In genomic region chr6:115852446-115853090, GRCm38 (mm10) we compare ENCODE assay signal across 8 mouse cellular contexts. TPM values are rescaled to one million over a fixed set of nuclear protein-coding genes. Genes with fewer than 3 reads are reported as not detected.
DNase-seq lines count a peak whose midpoint lies in the region; ATAC-seq and TF ChIP-seq lines count a peak whose summit lies in the region.

No protein-coding gene starts in this region.

- no peak for DNase-seq in heart, postnatal 0 days (ENCODE audit: low spot score)
- DNase-seq in heart, postnatal 14 days: no peak
- peak; percentile 45 for DNase-seq in G1E (ENCODE audit: low spot score)
- DNase-seq in layer of hippocampus, adult 9-11 months: no peak
- no peak for DNase-seq in ovary, postnatal 10 days (ENCODE audit: low spot score)
- DNase-seq in yolk sac, embryonic 10.5 days (ENCODE audit: low spot score): no peak

- peaks cover 16% of the 10 kb centered on the region; the same call in 1 of the 2 replicates for H3K4me1 ChIP-seq in heart, postnatal 0 days (ENCODE audit: control insufficient read depth, insufficient read depth)
- H3K4me1 ChIP-seq in G1E (ENCODE audit: insufficient read depth, low read depth, low read length): peaks cover 25% of the 10 kb centered on the region
- H3K4me1 ChIP-seq in forebrain, embryonic 15.5 days: peaks cover 29% of the 10 kb centered on the region
- peaks cover 22% of the 10 kb centered on the region for H3K4me1 ChIP-seq in liver, embryonic 16.5 days (ENCODE audit: control insufficient read depth, low read depth, low read length)

- TF ChIP-seq CTCF in heart, postnatal 0 days (IDR thresholded peaks at IDR 0.05; ENCODE audit: low read depth): no peak
- TF ChIP-seq CTCF in G1E (IDR thresholded peaks at IDR 0.05; ENCODE audit: low read depth, low read length): no peak

- peak overlapping the region; percentile 69 for H3K4me2 ChIP-seq in heart, postnatal 0 days (ENCODE audit: low read depth, low read length)
- H3K4me2 ChIP-seq in forebrain, embryonic 15.5 days (replicated peaks): peak overlapping the region; percentile 76
- peak overlapping the region; percentile 73 for H3K4me2 ChIP-seq in liver, embryonic 16.5 days (ENCODE audit: low read depth, low read length)

- H3K36me3 ChIP-seq in heart, postnatal 0 days (replicated peaks; ENCODE audit: control insufficient read depth, insufficient read depth, low read length): peaks cover 8% of the 10 kb centered on the region; the same call in 1 of the 2 replicates
- H3K36me3 ChIP-seq in G1E (replicated peaks): peaks cover 31% of the 10 kb centered on the region
- peaks cover 11% of the 10 kb centered on the region for H3K36me3 ChIP-seq in forebrain, embryonic 15.5 days
- peaks cover 9% of the 10 kb centered on the region for H3K36me3 ChIP-seq in liver, embryonic 16.5 days (ENCODE audit: control insufficient read depth, insufficient read depth)

- WGBS in heart, postnatal 0 days: 6% methylated on average over 20 of the region's 20 CpGs
- 5% methylated on average over 20 of the region's 20 CpGs for WGBS in forebrain, embryonic 15.5 days
- whole genome bisulfite sequencing in liver, embryonic 16.5 days (ENCODE audit: insufficient replicate concordance): 2% methylated on average over 20 of the region's 20 CpGs

- H3K9ac ChIP-seq in heart, postnatal 0 days (replicated peaks; ENCODE audit: low read depth, low read length): peak overlapping the region; percentile 11
- peak overlapping the region; percentile 55 for H3K9ac ChIP-seq in forebrain, embryonic 15.5 days (replicated peaks)
- peak overlapping the region; percentile 79 for H3K9ac ChIP-seq in liver, embryonic 16.5 days (ENCODE audit: low read depth, low read length)

- no peaks in the 10 kb centered on the region for H3K27me3 ChIP-seq in heart, postnatal 0 days (ENCODE audit: control insufficient read depth, insufficient read depth, low read length)
- H3K27me3 ChIP-seq in G1E (ENCODE audit: insufficient read depth, low read length): no peaks in the 10 kb centered on the region
- no peaks in the 10 kb centered on the region for H3K27me3 ChIP-seq in forebrain, embryonic 15.5 days
- H3K27me3 ChIP-seq in liver, embryonic 16.5 days (ENCODE audit: control insufficient read depth, insufficient read depth, low read depth, low read length): no peaks in the 10 kb centered on the region

- H3K4me3 ChIP-seq in heart, postnatal 0 days (ENCODE audit: low read depth, low read length): peak overlapping the region; percentile 57
- H3K4me3 ChIP-seq in G1E (ENCODE audit: low read depth, low read length): peak overlapping the region; percentile 76
- H3K4me3 ChIP-seq in forebrain, embryonic 15.5 days: peak overlapping the region; percentile 52
- H3K4me3 ChIP-seq in liver, embryonic 16.5 days (ENCODE audit: low read depth, low read length): peak overlapping the region; percentile 80

- no peaks in the 10 kb centered on the region for H3K9me3 ChIP-seq in heart, postnatal 0 days (replicated peaks; ENCODE audit: control insufficient read depth, low read length)
- H3K9me3 ChIP-seq in G1E (replicated peaks): no peaks in the 10 kb centered on the region
- H3K9me3 ChIP-seq in forebrain, embryonic 15.5 days: no peaks in the 10 kb centered on the region
- no peaks in the 10 kb centered on the region for H3K9me3 ChIP-seq in liver, embryonic 16.5 days (replicated peaks; ENCODE audit: control insufficient read depth, low read length)

- ATAC-seq in heart, postnatal 0 days (ENCODE audit: insufficient read depth, low read depth): no peak; the same call in 1 of the 2 replicates
- ATAC-seq in G1E (ENCODE audit: extremely low read depth, insufficient number of reproducible peaks, low FRiP score, poor library complexity, severe bottlenecking): no peak
- no peak for ATAC-seq in forebrain, embryonic 15.5 days (replicated peaks)
- no peak; the same call in 1 of the 2 replicates for ATAC-seq in liver, embryonic 16.5 days (ENCODE audit: low read depth)

- intact Hi-C loops in heart, postnatal 14 days (cut with DNase I): loop anchor here (5.0 kb wide), 2 partner anchors 105 to 140 kb away; no protein-coding TSS in a partner anchor

- 0 out of 2 replicates have a peak, but pooled peaks have one; percentile 55 for TF ChIP-seq EP300 in heart, postnatal 0 days (IDR thresholded peaks at IDR 0.05; ENCODE audit: low read depth)

- peak overlapping the region; percentile 73 for H3K27ac ChIP-seq in heart, postnatal 0 days (ENCODE audit: low read depth)
- H3K27ac ChIP-seq in forebrain, embryonic 15.5 days (replicated peaks): peak overlapping the region; percentile 89
- peak overlapping the region; percentile 95 for H3K27ac ChIP-seq in liver, embryonic 16.5 days (ENCODE audit: low read length)

RNA-seq across cellular contexts. Expression of gene Mbd4, which starts 0.6 kb away (rescaled TPM):
- total RNA-seq in heart, postnatal 0 days (2014; rRNA removed; ENCODE audit: low replicate concordance): 1.2 and 1.5 TPM in 2 replicates
- polyA plus RNA-seq in heart, postnatal 0 days (2015; fragmentation: Nextera tagmentation; extraction: Ambion mirVana): 3.4 and 4.8 TPM in 2 replicates
- total RNA-seq in heart, postnatal 14 days (2021): 1 to 10 TPM; 1.7 to 2.1 TPM
- total RNA-seq in G1E (2014; fragmentation: Nextera tagmentation): 16.0 and 20.1 TPM in 2 replicates
- total RNA-seq in G1E (2017): 20.8 and 25.8 TPM in 2 replicates
- 1.6 and 1.7 TPM in 2 replicates for polyA plus RNA-seq in G1E (2012)
- polyA plus RNA-seq in forebrain, embryonic 15.5 days (2015; fragmentation: Nextera tagmentation; extraction: Ambion mirVana): 15.5 and 16.3 TPM in 2 replicates
- 8.5 and 9.3 TPM in 2 replicates for polyA plus RNA-seq in liver, embryonic 16.5 days (2015; fragmentation: Nextera tagmentation; extraction: Ambion mirVana)

RNA-seq across cellular contexts. Expression of gene Ift122, which starts 0.7 kb away (rescaled TPM):
- total RNA-seq in heart, postnatal 0 days (2014; rRNA removed; ENCODE audit: low replicate concordance): 17.8 and 25.8 TPM in 2 replicates
- 13.3 and 13.5 TPM in 2 replicates for polyA plus RNA-seq in heart, postnatal 0 days (2015; fragmentation: Nextera tagmentation; extraction: Ambion mirVana)
- 10 to 100 TPM; 13.2 to 18.6 TPM for total RNA-seq in heart, postnatal 14 days (2021)
- total RNA-seq in G1E (2014; fragmentation: Nextera tagmentation) (4.7 and 4.9 TPM in 2 replicates), G1E (2017) (5.1 and 5.3 TPM in 2 replicates)
- polyA plus RNA-seq in G1E (2012): 0.42 and 0.65 TPM in 2 replicates
- 28.2 and 29.4 TPM in 2 replicates for polyA plus RNA-seq in forebrain, embryonic 15.5 days (2015; fragmentation: Nextera tagmentation; extraction: Ambion mirVana)
- 2.1 and 2.7 TPM in 2 replicates for polyA plus RNA-seq in liver, embryonic 16.5 days (2015; fragmentation: Nextera tagmentation; extraction: Ambion mirVana)

RNA-seq across cellular contexts. Expression of gene Efcab12, which starts 14.4 kb away (rescaled TPM):
- 1.5 TPM in 1 of 2 replicates, not detected in the other for total RNA-seq in heart, postnatal 0 days (2014; rRNA removed; ENCODE audit: low replicate concordance)
- polyA plus RNA-seq in heart, postnatal 0 days (2015; fragmentation: Nextera tagmentation; extraction: Ambion mirVana): 0.29 and 0.30 TPM in 2 replicates
- under 1 TPM; 0.56 to 0.76 TPM for total RNA-seq in heart, postnatal 14 days (2021)
- total RNA-seq in G1E (2014; fragmentation: Nextera tagmentation) (0.90 TPM in 1 of 2 replicates, not detected in the other), G1E (2017) (0.06 and 0.27 TPM in 2 replicates)
- polyA plus RNA-seq in G1E (2012): not detected in 2 replicates
- polyA plus RNA-seq in forebrain, embryonic 15.5 days (2015; fragmentation: Nextera tagmentation; extraction: Ambion mirVana): 1.8 and 2.0 TPM in 2 replicates
- 0.08 TPM in 1 of 2 replicates, not detected in the other for polyA plus RNA-seq in liver, embryonic 16.5 days (2015; fragmentation: Nextera tagmentation; extraction: Ambion mirVana)

RNA-seq across cellular contexts. Expression of gene Rpl32, which starts 44.0 kb away (rescaled TPM):
- 1,019 and 1,034 TPM in 2 replicates for total RNA-seq in heart, postnatal 0 days (2014; rRNA removed; ENCODE audit: low replicate concordance)
- polyA plus RNA-seq in heart, postnatal 0 days (2015; fragmentation: Nextera tagmentation; extraction: Ambion mirVana): 1,074 and 1,115 TPM in 2 replicates
- 100 to 1,000 TPM; 618 to 675 TPM for total RNA-seq in heart, postnatal 14 days (2021)
- total RNA-seq in G1E (2014; fragmentation: Nextera tagmentation): 3,038 and 3,130 TPM in 2 replicates
- 5,749 and 6,102 TPM in 2 replicates for total RNA-seq in G1E (2017)
- 432 and 478 TPM in 2 replicates for polyA plus RNA-seq in G1E (2012)
- polyA plus RNA-seq in forebrain, embryonic 15.5 days (2015; fragmentation: Nextera tagmentation; extraction: Ambion mirVana): 1,339 and 1,342 TPM in 2 replicates
- 967 and 1,136 TPM in 2 replicates for polyA plus RNA-seq in liver, embryonic 16.5 days (2015; fragmentation: Nextera tagmentation; extraction: Ambion mirVana)

Comparison
In these comparisons a context has a peak if more than half of its experiments do, and no peak if none do; other contexts are left out.
1. H3K9ac ChIP-seq: peak in every context shown above with its lines; median percentile 79 in liver, embryonic 16.5 days; 55 in forebrain, embryonic 15.5 days; 11 in heart, postnatal 0 days.